Mouse (Mus musculus) bone marrow, adult 2 months (tissue): ENCODE measurements at regions not wholly inside any gene's neighbourhood (a gene's known extent, or its start where the extent isn't known, plus 50 kb on each side); places are given as distances from the start of the nearest gene placed in this dataset.

Experiments
- H3K27ac ChIP-seq: fragments of 200-500 bp; 2 replicates; pipeline ENCODE4 v1.5.1; 2012; ENCODE audit warnings: low read depth, mild to moderate bottlenecking, control low read depth, inconsistent platforms, low read length; ENCODE audit not compliant: control insufficient read depth, poor library complexity, insufficient read depth
- H3K4me1 ChIP-seq: fragments of 200-500 bp; 2 replicates; pipeline ENCODE4 v1.6.1; 2011; ENCODE audit warnings: low read length; ENCODE audit not compliant: control insufficient read depth, insufficient read depth
- H3K4me3 ChIP-seq: fragments of 200-500 bp; replicated peaks from 2 replicates; pipeline ENCODE3; 2011; ENCODE audit warnings: mild to moderate bottlenecking, low read depth, low read length, control low read depth; ENCODE audit not compliant: control insufficient read depth
- CTCF ChIP-seq: fragments of 200-500 bp; IDR thresholded peaks from 2 replicates; pipeline ENCODE4 v1.5.1; 2011; ENCODE audit warnings: low read length, control low read depth; ENCODE audit not compliant: control insufficient read depth, insufficient read depth
- POLR2A ChIP-seq: fragments of 200-500 bp; IDR thresholded peaks from 2 replicates; pipeline ENCODE4 v1.6.1; 2011; ENCODE audit warnings: low read depth, mild to moderate bottlenecking, control low read depth, low read length, borderline replicate concordance; ENCODE audit not compliant: control insufficient read depth
- WGBS: fragments of 180-500 bp; shearing (Covaris S2); methylation state at CpG from one replicate; pipeline ENCODE4 v1.1.7; 2018; 5-methylcytosine and 5-hydroxymethylcytosine counted together

DNA sequence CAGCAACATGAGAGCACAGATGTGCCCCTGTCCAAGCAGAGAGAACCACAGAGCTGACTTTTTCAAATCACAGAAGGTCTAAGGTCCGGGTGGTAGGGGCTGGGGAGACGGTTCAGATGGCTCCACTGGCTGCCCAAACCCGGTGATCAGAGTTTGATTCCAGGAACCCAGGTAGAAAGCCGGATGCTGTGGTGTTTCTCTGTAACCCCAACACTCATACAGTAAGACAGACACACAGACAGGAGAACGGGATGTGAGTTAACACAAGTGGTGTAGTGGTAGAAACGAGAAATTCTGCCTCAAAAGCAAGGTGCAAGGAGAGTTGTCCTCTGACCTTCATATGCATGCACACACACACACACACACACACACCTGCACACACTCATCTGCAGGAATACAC lies 408.0 kb downstream of the Sox9 start:
- 76% methylated on average over 6 of the region's 6 CpGs for WGBS
- no peaks in the 10 kb centered on the region for H3K4me1 ChIP-seq
- H3K27ac ChIP-seq, result no peak overlapping the region
- no peak overlapping the region for H3K4me3 ChIP-seq
- TF ChIP-seq CTCF, result no peak
- no peak for TF ChIP-seq POLR2A

DNA sequence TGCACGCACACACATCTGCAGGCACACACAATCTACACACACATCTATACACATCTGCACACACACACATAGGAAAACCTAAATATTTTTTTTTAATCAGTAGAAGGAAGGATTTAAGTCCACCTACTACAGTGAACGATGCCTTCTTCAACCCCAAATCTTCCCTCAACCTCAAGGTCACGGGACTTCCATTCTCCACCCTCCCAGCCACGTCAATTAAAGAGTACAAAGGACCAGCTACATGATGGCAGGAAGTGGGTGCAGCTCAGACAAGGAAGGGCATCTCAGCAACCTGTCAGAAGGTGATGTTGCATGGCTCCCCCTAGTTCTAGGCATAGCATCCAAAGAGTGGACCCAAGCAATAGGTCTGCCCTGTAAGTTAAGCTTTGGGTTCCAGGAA lies 408.5 kb downstream of the Sox9 start:
- no peak overlapping the region for H3K4me3 ChIP-seq
- no peak for TF ChIP-seq POLR2A
- TF ChIP-seq CTCF, result no peak
- no peak overlapping the region for H3K27ac ChIP-seq
- H3K4me1 ChIP-seq, result no peaks in the 10 kb centered on the region
- WGBS, result 55% methylated on average over 4 of the region's 4 CpGs

GRCm38 (mm10) chr11:113191006-113191405 lies 409.0 kb downstream of the Sox9 start:
- Histone ChIP-seq H3K27ac (no peak overlapping the region), H3K4me3 (no peak overlapping the region)
- 73% methylated on average over 7 of the region's 7 CpGs for WGBS

GRCm38 (mm10) chr11:113192086-113192856 lies 410.2 kb downstream of the Sox9 start:
- Histone ChIP-seq H3K4me3 (no peak overlapping the region), H3K4me1 (no peaks in the 10 kb centered on the region), H3K27ac (no peak overlapping the region)
- no peak for TF ChIP-seq CTCF
- TF ChIP-seq POLR2A, result no peak
- WGBS, result 78% methylated on average over 22 of the region's 22 CpGs

More at GRCm38 (mm10) chr11:113191006-113191405, 409.0 kb downstream of the Sox9 start:
- TF ChIP-seq POLR2A (no peak), CTCF (no peak)
- no peaks in the 10 kb centered on the region for H3K4me1 ChIP-seq

DNA sequence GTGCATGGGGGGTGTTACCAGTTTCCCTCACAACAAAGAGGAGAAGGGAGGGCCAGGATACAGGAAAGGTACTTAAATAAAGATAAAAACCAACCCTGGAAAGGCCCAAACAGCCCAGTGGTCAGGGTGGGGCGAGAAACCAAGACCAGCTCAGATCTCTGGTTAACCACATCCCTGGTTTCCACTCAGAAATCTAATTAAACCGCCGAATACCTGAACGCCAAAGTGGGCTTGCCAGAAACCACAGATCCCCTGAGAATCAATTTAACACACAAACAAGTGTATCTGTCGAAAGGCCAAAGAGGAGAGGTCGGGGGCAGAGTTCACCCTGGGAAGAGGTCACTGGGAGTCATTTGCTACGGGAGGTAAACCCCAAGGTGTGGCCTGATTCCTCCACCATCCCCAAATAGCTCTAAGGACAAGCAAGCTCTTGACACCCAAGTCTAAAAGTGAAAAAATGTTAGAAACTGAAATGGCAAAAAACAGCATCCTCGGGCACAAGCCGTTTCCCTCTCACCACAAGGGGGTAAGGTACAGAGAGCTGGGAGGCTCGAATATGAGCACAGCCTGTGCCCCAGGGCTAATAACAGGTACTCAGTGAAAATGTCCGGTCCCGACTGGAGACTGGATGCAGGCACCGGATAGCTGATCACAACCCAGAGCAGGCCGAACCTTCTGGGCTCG lies 412.3 kb downstream of the Sox9 start:
- Histone ChIP-seq H3K4me3 (no peak overlapping the region), H3K27ac (no peak overlapping the region), H3K4me1 (no peaks in the 10 kb centered on the region)
- TF ChIP-seq CTCF (no peak), POLR2A (no peak)
- WGBS, result 38% methylated on average over 15 of the region's 15 CpGs
